Mouse (Mus musculus): ENCODE data around the gene Cyct. TPM values are rescaled to one million over a fixed set of nuclear protein-coding genes. Genes with fewer than 3 reads are reported as not detected.
A peak's percentile ranks its signal among the peaks of the same experiment; 100 is the strongest.

Gene Cyct
- polyA plus RNA-seq, 1 experiment = 30.2 TPM

- Histone ChIP-seq H3K4me3 (ENCODE audit: low read depth, low read length) (no peak overlapping the region), H3K27ac (ENCODE audit: insufficient read depth, low read length) (no peak overlapping the region), H3K36me3 (ENCODE audit: control insufficient read depth, insufficient read depth, low read length, poor library complexity, severe bottlenecking) (no peaks in the 10 kb centered on the region), H3K27me3 (ENCODE audit: control insufficient read depth, insufficient read depth, low read length, poor library complexity, severe bottlenecking) (no peaks in the 10 kb centered on the region), H3K4me1 (ENCODE audit: control insufficient read depth, insufficient read depth, low read length) (no peaks in the 10 kb centered on the region), H3K9ac (ENCODE audit: low read depth, poor library complexity, severe bottlenecking) (no peak overlapping the region), H3K9me3 (replicated peaks; ENCODE audit: control insufficient read depth, insufficient read depth, low read length, poor library complexity, severe bottlenecking) (0 out of 2 replicates have a peak, but pooled peaks cover 4% of the 10 kb centered on the region)
- no peak for TF ChIP-seq CTCF (IDR thresholded peaks at IDR 0.05; ENCODE audit: low read depth, low read length)
- no peak for TF ChIP-seq EP300 (IDR thresholded peaks at IDR 0.05; ENCODE audit: insufficient read depth, low read depth, low read length)
- no peak for TF ChIP-seq POLR2A (IDR thresholded peaks at IDR 0.05; ENCODE audit: insufficient read depth, low read length)
Observed at GRCm38 (mm10) chr2:76347839-76348238, 12.4 kb downstream of the Cyct start.

DNA sequence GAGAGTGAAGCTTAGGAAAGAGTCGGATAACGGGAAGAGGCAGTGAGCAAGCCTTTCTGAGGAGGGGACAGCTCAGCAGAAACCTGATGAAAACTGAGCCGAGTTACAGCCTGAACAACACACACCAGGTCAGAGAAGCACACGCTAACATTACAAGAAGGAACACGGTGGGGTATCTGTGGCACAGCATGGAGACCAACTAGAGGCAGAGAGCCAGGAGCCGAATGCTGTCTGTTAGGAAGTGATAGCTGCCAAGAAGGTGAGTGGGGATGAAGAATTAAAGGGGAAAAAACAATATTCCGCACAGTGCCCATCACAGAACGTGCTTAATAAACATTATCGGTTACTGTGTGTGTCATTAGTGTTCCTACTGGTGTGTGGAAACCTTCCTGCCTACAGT is 18.1 kb downstream of the Cyct start:
- no peaks in the 10 kb centered on the region for H3K27me3 ChIP-seq (ENCODE audit: control insufficient read depth, insufficient read depth, low read length, poor library complexity, severe bottlenecking)
- H3K36me3 ChIP-seq (ENCODE audit: control insufficient read depth, insufficient read depth, low read length, poor library complexity, severe bottlenecking) = no peaks in the 10 kb centered on the region
- no peak overlapping the region for H3K4me3 ChIP-seq (ENCODE audit: low read depth, low read length)
- TF ChIP-seq POLR2A (IDR thresholded peaks at IDR 0.05; ENCODE audit: insufficient read depth, low read length) (no peak), CTCF (IDR thresholded peaks at IDR 0.05; ENCODE audit: low read depth, low read length) (no peak), EP300 (IDR thresholded peaks at IDR 0.05; ENCODE audit: insufficient read depth, low read depth, low read length) (no peak)
- no peaks in the 10 kb centered on the region for H3K4me1 ChIP-seq (ENCODE audit: control insufficient read depth, insufficient read depth, low read length)
- 0 out of 2 replicates have a peak, but pooled peaks cover 4% of the 10 kb centered on the region for H3K9me3 ChIP-seq (replicated peaks; ENCODE audit: control insufficient read depth, insufficient read depth, low read length, poor library complexity, severe bottlenecking)
- H3K27ac ChIP-seq (ENCODE audit: insufficient read depth, low read length) = no peak overlapping the region
- no peak overlapping the region for H3K9ac ChIP-seq (ENCODE audit: low read depth, poor library complexity, severe bottlenecking)

DNA sequence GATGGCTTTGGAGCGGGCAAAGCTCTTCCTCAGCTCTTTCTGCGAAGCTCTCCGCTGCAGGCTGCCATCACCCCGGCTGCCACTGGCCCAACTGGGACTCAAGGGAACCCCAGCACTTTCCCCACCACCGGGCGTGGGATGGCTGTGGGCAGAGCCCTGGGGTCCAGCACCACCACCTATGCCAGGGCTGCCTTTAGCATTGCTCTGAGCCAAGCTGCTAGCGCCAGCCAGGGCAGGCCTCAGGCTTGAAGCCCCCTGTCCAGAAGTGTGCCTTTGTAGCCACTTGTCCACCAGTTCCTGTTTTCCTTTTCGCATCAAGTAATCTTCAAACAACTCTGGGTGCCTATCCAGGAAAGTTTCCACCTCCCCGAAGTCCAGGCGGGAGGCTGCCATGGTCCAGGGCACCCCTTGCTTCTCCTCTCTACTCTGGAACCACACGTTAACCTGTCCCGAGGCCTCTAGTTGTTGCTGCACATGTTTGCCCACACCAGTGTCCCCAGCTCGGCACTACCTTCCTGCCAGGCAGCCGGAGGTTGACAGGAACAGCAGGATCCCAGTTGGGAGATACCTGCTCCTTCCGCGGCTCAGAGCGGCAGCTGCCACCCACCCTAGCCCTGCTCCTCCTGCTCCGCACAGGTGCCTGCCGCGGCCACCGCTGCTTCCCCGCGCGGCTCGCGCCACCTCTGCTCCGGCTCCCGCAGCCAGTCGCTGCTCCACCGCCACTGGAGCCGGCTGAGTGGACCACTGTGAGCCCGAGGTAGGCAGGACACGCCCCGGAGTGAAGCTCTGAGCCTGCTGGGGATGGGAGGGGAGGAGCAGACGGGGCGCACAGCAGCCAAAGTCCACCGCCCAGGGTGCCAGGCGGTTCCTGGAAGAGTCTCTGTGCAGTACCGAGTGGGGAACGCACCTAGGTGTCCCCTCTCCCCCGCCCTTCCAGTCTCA is 21.8 kb downstream of the Cyct start, which contains the start of gene Pde11a:
TSS of gene Pde11a (minus strand) at position 560 of the 942 bp plus-strand sequence.
- Histone ChIP-seq H3K4me3 (ENCODE audit: low read depth, low read length) (peak within 1 kb of the TSS; percentile 67), H3K27me3 (ENCODE audit: control insufficient read depth, insufficient read depth, low read length, poor library complexity, severe bottlenecking) (no peaks in the 10 kb centered on the region), H3K27ac (ENCODE audit: insufficient read depth, low read length) (no peak within 1 kb of the TSS), H3K9ac (ENCODE audit: low read depth, poor library complexity, severe bottlenecking) (peak within 1 kb of the TSS; percentile 55), H3K4me1 (ENCODE audit: control insufficient read depth, insufficient read depth, low read length) (no peaks in the 10 kb centered on the region), H3K36me3 (ENCODE audit: control insufficient read depth, insufficient read depth, low read length, poor library complexity, severe bottlenecking) (no peaks in the 10 kb centered on the region), H3K9me3 (replicated peaks; ENCODE audit: control insufficient read depth, insufficient read depth, low read length, poor library complexity, severe bottlenecking) (no peaks in the 10 kb centered on the region)
- no peak for TF ChIP-seq CTCF (IDR thresholded peaks at IDR 0.05; ENCODE audit: low read depth, low read length)
- no peak for TF ChIP-seq EP300 (IDR thresholded peaks at IDR 0.05; ENCODE audit: insufficient read depth, low read depth, low read length)
- TF ChIP-seq POLR2A (IDR thresholded peaks at IDR 0.05; ENCODE audit: insufficient read depth, low read length) = no peak

DNA sequence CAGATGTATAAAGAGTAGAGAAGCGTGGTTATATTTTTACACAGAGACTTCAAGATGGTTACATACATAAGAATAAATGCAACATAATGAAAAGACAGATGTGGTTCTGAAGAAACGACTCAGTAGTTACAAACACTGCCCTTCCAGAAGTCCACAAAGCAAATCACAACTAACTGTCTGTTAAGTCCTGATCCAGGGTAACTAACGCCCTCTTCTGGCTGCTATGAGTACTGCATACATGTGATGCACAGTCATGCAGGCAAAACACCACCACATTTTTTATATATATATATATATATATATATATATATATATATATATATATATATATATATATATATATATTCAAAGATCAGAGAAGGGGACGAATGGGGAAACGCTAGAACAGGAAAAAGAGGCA is 25.7 kb downstream of the Cyct start:
- Histone ChIP-seq H3K4me1 (ENCODE audit: control insufficient read depth, insufficient read depth, low read length) (no peaks in the 10 kb centered on the region), H3K9ac (ENCODE audit: low read depth, poor library complexity, severe bottlenecking) (no peak overlapping the region), H3K9me3 (replicated peaks; ENCODE audit: control insufficient read depth, insufficient read depth, low read length, poor library complexity, severe bottlenecking) (no peaks in the 10 kb centered on the region), H3K36me3 (ENCODE audit: control insufficient read depth, insufficient read depth, low read length, poor library complexity, severe bottlenecking) (no peaks in the 10 kb centered on the region), H3K4me3 (ENCODE audit: low read depth, low read length) (no peak overlapping the region), H3K27ac (ENCODE audit: insufficient read depth, low read length) (no peak overlapping the region), H3K27me3 (ENCODE audit: control insufficient read depth, insufficient read depth, low read length, poor library complexity, severe bottlenecking) (no peaks in the 10 kb centered on the region)
- TF ChIP-seq POLR2A (IDR thresholded peaks at IDR 0.05; ENCODE audit: insufficient read depth, low read length) (no peak), EP300 (IDR thresholded peaks at IDR 0.05; ENCODE audit: insufficient read depth, low read depth, low read length) (no peak), CTCF (IDR thresholded peaks at IDR 0.05; ENCODE audit: low read depth, low read length) (peak; percentile 12)

DNA sequence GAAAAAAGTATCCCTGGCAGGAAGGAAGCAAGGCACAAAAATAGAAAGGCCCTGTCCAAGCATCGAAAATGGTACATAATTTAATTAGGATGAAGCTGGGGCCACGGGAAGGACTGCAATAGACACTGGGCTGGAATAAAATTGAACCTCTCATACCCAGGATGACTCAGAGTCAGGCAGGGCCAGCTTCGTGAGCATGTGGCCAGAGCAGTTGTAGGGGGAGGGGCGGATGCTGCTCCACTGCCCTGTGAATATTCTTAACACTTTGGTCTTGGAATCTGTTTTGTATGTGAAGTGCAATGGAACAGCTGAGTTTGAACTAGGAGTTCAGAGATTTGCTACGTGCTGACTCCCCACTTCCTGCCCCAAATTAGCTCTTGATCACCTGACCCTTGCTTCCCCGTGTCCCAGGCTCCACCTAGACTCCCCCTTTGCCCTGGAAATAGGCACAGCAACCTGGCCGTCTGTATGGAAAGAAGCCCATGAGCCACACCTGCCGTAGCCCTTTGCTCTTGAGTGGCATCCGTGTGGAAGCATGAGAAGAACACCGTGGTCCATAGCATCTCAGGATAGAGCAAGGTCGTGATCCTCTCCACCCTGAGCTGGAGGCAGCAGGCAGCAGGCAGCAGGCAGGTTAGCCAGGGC is 28.0 kb downstream of the Cyct start:
- Histone ChIP-seq H3K36me3 (ENCODE audit: control insufficient read depth, insufficient read depth, low read length, poor library complexity, severe bottlenecking) (no peaks in the 10 kb centered on the region), H3K27me3 (ENCODE audit: control insufficient read depth, insufficient read depth, low read length, poor library complexity, severe bottlenecking) (no peaks in the 10 kb centered on the region), H3K9ac (ENCODE audit: low read depth, poor library complexity, severe bottlenecking) (no peak overlapping the region), H3K27ac (ENCODE audit: insufficient read depth, low read length) (no peak overlapping the region), H3K4me1 (ENCODE audit: control insufficient read depth, insufficient read depth, low read length) (no peaks in the 10 kb centered on the region), H3K4me3 (ENCODE audit: low read depth, low read length) (no peak overlapping the region), H3K9me3 (replicated peaks; ENCODE audit: control insufficient read depth, insufficient read depth, low read length, poor library complexity, severe bottlenecking) (no peaks in the 10 kb centered on the region)
- TF ChIP-seq POLR2A (IDR thresholded peaks at IDR 0.05; ENCODE audit: insufficient read depth, low read length) = no peak
- TF ChIP-seq EP300 (IDR thresholded peaks at IDR 0.05; ENCODE audit: insufficient read depth, low read depth, low read length) = no peak
- no peak for TF ChIP-seq CTCF (IDR thresholded peaks at IDR 0.05; ENCODE audit: low read depth, low read length)
